Mouse (Mus musculus): Measurements from ENCODE around the gene Fgfr2.

Gene Fgfr2

GRCm38 (mm10) chr7:132703515-132704309 lies 419.4 kb downstream of the Fgfr2 start:
- no peak for DNase-seq (ENCODE audit: extremely low spot score, low read depth, low spot score)

GRCm38 (mm10) chr7:132702492-132703070 lies 420.6 kb downstream of the Fgfr2 start:
- no peak for DNase-seq (ENCODE audit: extremely low spot score, low read depth, low spot score)

- no peak for DNase-seq (ENCODE audit: extremely low spot score, low read depth, low spot score)
These were observed 421.1 kb downstream of the Fgfr2 start for GRCm38 (mm10) chr7:132702024-132702423.

GRCm38 (mm10) chr7:132701412-132701811 lies 421.7 kb downstream of the Fgfr2 start:
- no peak for DNase-seq (ENCODE audit: extremely low spot score, low read depth, low spot score)

- no peak for DNase-seq (ENCODE audit: extremely low spot score, low read depth, low spot score)
These were observed 423.0 kb downstream of the Fgfr2 start for GRCm38 (mm10) chr7:132700107-132700506.

- no peak for DNase-seq (ENCODE audit: extremely low spot score, low read depth, low spot score)
These were observed 423.5 kb downstream of the Fgfr2 start for GRCm38 (mm10) chr7:132699639-132700038.

GRCm38 (mm10) chr7:132699165-132699564 lies 424.0 kb downstream of the Fgfr2 start:
- DNase-seq (ENCODE audit: extremely low spot score, low read depth, low spot score) = no peak

- DNase-seq (ENCODE audit: extremely low spot score, low read depth, low spot score) = no peak
These were observed 424.4 kb downstream of the Fgfr2 start for GRCm38 (mm10) chr7:132698737-132699136.

- no peak for DNase-seq (ENCODE audit: extremely low spot score, low read depth, low spot score)
These were observed 425.8 kb downstream of the Fgfr2 start for GRCm38 (mm10) chr7:132697258-132697796.

- DNase-seq (ENCODE audit: extremely low spot score, low read depth, low spot score) = no peak
These were observed 429.6 kb downstream of the Fgfr2 start for GRCm38 (mm10) chr7:132693561-132693960.

GRCm38 (mm10) chr7:132692719-132693118 lies 430.4 kb downstream of the Fgfr2 start:
- DNase-seq (ENCODE audit: extremely low spot score, low read depth, low spot score) = no peak

GRCm38 (mm10) chr7:132690716-132691472 lies 432.3 kb downstream of the Fgfr2 start:
- no peak for DNase-seq (ENCODE audit: extremely low spot score, low read depth, low spot score)

GRCm38 (mm10) chr7:132689722-132690121 lies 433.4 kb downstream of the Fgfr2 start:
- DNase-seq (ENCODE audit: extremely low spot score, low read depth, low spot score) = no peak

GRCm38 (mm10) chr7:132688721-132689120 lies 434.4 kb downstream of the Fgfr2 start:
- DNase-seq (ENCODE audit: extremely low spot score, low read depth, low spot score) = no peak

GRCm38 (mm10) chr7:132687897-132688296 lies 435.3 kb downstream of the Fgfr2 start:
- DNase-seq (ENCODE audit: extremely low spot score, low read depth, low spot score) = no peak

GRCm38 (mm10) chr7:132686515-132686914 lies 436.6 kb downstream of the Fgfr2 start:
- DNase-seq (ENCODE audit: extremely low spot score, low read depth, low spot score) = no peak

- no peak for DNase-seq (ENCODE audit: extremely low spot score, low read depth, low spot score)
These were observed 439.2 kb downstream of the Fgfr2 start for GRCm38 (mm10) chr7:132683923-132684322.

- DNase-seq (ENCODE audit: extremely low spot score, low read depth, low spot score) = no peak
These were observed 440.2 kb downstream of the Fgfr2 start for GRCm38 (mm10) chr7:132682901-132683300.

GRCm38 (mm10) chr7:132682336-132682735 lies 440.8 kb downstream of the Fgfr2 start:
- no peak for DNase-seq (ENCODE audit: extremely low spot score, low read depth, low spot score)

- no peak for DNase-seq (ENCODE audit: extremely low spot score, low read depth, low spot score)
These were observed 441.3 kb downstream of the Fgfr2 start for GRCm38 (mm10) chr7:132681831-132682230.

GRCm38 (mm10) chr7:132681296-132681695 lies 441.9 kb downstream of the Fgfr2 start:
- DNase-seq (ENCODE audit: extremely low spot score, low read depth, low spot score) = no peak

- no peak for DNase-seq (ENCODE audit: extremely low spot score, low read depth, low spot score)
These were observed 443.6 kb downstream of the Fgfr2 start for GRCm38 (mm10) chr7:132679549-132679948.
